Mouse (Mus musculus) A20 (cell line): Measurements from ENCODE around the gene Zfp663.

Experiments used
- DNase-seq: peaks from one replicate; pipeline ENCODE4 v3.0.0-alpha.2; 2011; ENCODE audit warnings: low read depth, low spot score

Zfp663 gene

DNA sequence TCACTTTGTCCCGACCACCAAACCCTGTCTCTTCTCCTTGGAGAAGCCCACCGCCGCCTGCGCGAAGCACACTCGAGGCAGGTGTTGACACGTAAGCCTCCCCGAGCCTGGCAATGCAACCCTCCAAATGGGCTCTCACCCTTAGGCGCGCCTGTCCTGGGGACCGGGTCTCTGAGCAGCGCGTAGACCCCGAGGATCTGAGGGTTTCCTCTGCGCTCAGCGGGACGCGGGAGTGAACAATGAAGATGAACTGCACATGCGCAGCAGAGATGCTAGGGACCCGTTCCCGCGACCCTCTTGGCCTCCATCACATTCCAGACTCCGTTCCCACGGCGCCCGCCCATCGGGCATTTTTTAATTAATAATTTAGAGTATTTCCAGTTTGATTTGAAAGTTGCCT lies at the start of gene Zfp663:
Gene Zfp663 (minus strand): TSS at position 234 of the 400 bp plus-strand sequence.
- DNase-seq: no peak

DNA sequence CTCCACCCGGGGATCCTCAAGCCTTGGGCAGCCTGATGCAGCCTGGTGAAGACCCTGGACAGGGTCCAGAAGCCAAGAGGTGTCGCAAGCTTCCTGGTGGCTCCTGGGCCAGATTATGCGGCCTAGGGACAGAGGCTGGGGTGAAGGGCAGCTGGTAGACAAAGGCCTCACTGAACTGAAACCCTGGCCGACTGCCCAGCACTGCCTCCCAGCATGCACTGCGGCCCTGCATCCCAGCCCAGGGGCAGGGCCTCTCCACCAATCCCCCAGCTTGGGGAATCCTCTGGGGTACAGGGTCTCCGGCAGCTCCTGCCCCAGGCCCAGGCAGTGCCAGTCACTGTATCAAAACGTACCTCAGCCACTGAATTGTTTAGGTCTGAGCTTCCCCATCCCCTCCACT lies 48.8 kb upstream of the Zfp663 start:
- DNase-seq: no peak

DNA sequence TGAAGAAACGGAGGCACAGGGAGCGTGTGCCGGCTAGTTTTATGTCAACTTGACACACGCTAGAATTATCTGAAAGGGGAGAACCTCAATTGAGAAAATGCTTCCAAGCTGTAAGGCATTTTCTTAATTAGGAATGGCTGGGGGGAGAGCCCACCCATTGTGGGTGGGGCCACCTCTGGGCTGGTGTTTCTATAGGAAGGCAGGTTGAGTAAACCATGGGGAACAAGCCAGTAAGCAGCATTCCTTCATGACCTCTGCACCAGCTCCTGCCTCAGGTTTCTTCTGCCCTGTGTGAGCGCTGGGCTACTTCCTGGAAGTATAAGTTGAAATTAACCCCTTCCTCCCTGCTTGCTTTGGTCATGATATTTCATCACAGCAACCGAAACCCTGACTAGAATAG lies 47.3 kb upstream of the Zfp663 start:
- DNase-seq: no peak

- DNase-seq: no peak
Observed at GRCm38 (mm10) chr2:165415141-165415721, 46.7 kb upstream of the Zfp663 start.

GRCm38 (mm10) chr2:165414321-165414720 lies 45.8 kb upstream of the Zfp663 start:
- DNase-seq: no peak

GRCm38 (mm10) chr2:165413884-165414283 lies 45.4 kb upstream of the Zfp663 start:
- DNase-seq: no peak

DNA sequence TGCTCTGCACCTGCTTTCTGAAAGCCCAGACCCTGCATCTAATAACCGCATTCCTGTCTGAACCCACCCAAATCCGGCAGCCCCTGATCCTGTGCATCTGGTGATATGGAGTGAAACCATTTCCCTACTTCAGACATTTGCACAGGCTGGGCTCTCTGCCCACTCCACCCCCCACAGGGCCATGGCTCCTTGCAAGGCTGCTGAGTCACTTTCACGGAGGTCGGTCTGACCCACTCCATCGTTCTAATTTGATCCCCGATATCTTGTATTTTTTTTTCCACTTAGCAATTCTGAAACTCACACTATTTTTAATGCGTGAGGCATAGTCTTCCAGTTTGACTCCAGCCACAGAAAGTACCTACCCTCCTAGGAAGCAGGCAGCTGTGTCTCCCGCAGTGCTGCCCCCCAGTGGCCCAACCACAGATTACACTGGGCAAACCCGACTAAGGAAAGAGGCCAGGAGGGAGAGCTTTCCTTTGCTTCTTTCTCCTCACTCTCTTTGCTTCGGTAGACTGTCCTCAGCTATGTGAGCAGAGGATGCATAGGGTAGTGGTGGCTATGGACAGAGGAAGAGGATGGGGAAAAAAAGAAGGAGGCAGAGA lies 39.3 kb upstream of the Zfp663 start:
- peak; percentile 45 for DNase-seq

- DNase-seq: no peak
Observed at GRCm38 (mm10) chr2:165405351-165405750, 36.8 kb upstream of the Zfp663 start.

GRCm38 (mm10) chr2:165404951-165405350 lies 36.4 kb upstream of the Zfp663 start:
- DNase-seq: no peak

DNA sequence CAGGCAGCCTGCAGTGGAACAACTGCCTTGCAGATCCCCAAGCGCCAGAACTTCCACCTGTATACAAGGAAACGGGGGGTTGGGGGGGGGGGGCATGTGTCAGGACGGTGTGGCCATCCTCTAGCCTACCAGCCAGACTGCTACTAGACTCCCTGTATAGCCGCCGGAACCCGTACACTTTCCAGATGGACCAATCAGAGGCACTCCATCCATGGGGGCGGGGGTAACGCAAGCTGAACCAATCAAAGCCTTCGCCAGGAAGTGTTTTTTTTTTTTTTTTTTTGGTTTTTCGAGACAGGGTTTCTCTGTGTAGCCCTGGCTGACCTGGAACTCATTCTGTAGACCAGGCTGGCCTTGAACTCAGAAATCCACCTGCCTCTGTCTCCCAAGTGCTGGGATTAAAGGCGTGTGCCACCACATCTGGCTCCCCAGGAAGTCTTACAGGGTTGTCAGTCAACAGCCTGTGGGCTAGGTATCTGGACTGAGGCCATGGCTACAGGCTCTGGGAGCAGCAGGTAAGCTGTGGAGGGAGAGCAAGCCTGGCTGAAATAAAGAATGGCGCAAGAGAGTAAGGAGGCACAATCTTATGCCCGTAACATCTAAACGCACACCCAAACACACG lies 29.7 kb upstream of the Zfp663 start:
- no peak for DNase-seq

GRCm38 (mm10) chr2:165397502-165398163 lies 29.1 kb upstream of the Zfp663 start:
- no peak for DNase-seq

DNA sequence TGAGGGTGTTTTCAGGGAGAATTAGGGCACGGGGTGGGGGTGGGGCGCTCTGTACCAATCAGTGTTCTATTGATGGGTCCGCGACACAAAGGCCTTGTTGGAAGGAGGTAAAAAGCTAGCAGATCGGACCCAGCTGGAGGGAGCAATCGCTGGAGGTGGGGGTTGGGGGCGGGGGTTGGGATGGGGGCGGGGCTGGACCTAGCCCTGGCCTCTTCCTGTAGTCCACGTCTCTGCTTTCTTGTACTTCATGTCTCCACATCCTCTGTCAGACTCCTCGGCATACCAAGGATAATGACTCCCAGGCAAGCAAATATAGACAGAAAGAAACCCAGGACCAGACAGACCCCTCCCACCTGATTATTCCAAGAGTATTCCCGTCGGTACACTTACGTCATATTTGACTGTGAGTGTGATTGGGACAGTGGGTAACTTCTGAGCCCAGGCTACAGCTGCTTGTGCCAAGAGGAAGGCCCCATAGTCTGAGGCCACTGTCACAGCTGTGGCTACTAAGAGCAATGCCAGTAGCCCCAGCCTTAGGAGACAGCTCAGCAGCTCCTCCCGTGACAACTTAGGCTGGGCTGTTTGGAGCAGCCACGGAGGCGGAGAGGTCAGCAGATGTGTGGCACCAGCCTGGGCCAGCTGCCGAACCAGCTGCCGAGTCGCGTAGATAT lies 28.4 kb upstream of the Zfp663 start:
- no peak for DNase-seq

DNA sequence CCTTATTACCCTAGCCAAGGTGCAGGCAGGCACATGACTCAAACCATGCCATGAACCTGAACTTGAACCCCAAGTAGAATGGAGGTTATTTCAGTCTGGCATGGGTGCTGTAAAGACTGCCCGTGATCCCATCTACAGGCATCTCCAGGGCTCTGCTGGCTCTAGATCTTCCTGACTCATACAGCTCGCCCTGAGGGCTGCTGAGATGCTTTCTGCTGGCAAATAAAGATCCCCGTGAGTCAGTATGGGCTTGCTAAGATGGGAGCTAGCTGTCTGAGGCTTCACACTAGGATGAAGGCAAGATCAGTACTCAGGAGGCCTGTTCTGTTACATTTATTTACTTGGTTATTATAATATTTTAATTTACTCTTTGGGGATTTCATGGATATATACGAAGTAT lies 23.6 kb upstream of the Zfp663 start:
- DNase-seq: no peak

DNA sequence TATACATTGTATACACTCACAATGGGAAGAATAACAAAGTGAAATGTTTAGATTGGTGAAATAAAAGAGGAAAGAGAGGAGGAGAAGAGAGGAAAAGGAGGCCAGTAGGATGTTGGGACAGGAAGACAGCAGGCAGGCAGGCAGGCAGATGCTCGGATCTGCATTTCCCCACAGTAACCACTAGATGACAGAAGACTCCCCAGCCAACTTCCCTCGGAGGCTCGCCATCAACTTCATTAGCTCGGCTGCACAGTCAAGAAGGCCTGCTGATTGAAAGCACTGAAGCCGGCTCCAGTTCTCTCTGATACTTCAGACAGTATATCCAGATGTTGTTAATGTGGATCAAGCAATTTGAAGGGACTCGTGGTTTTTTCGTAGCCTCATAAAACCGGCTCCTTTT lies 23.0 kb upstream of the Zfp663 start:
- peak; percentile 59 for DNase-seq

GRCm38 (mm10) chr2:165389299-165389952 lies 20.9 kb upstream of the Zfp663 start:
- DNase-seq: no peak

- DNase-seq: no peak
Observed at GRCm38 (mm10) chr2:165387844-165388495, 19.4 kb upstream of the Zfp663 start, which contains the start of gene Zfp334. Gene Zfp334 (minus strand): TSS chr2:165388259.

DNA sequence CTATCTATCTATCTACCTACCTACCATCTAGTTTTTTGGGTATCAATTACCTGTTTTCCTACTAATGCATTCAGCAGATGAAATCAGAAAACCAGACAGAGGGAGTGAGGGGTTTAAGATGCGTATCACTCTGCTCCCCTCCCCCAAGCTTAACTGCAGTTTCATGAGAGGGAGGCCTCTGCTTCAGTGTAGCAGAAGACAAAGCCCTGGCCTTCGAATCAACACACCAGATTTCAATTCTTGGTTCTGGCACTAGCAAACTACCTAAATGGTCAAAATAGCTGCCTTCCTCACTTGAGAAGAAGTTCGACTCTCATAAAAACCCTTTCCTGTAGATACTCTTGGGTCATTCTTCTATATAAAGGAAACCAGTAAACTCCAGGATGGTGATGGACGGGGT lies 18.8 kb upstream of the Zfp663 start:
- DNase-seq: no peak

- no peak for DNase-seq
Observed at GRCm38 (mm10) chr2:165380050-165380449, 11.5 kb upstream of the Zfp663 start.

DNA sequence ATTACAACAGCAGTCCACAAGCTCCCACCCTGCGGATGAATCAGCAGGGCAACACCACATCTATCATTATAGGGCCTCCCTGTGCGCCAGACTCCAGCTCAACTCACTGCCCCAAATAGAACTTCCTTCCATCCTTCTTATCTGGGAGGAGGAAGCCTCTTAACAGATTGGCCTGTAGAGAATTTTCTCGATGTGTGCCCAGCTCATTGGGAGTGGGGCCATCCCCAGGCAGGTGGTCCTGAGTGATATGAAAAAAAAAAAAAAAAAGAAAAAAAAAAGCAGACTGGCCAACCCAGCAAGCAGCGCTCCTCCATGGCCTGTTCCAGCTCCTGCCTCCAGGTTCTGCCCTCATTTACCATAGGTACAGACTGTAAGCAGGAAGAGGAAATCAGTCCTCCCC lies 7.5 kb upstream of the Zfp663 start:
- DNase-seq: no peak

DNA sequence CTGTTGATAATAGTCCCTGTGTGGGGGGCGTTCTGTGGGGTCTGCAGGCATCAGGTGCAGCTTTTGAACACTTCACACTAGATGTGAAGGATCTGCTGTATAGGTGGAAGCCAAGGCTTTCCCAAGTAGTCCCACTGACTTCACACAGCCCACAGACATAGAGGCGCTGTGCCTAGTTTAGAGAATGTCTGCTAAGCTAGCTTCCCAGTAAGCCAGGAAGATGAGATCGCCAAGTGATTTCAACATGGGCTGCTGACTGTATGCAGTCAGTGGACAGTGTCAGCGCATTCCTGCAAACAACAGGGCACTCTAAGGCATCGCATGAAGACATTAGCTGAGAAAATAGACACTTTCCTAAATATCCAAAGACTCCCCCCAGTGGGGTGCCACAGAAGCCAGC lies 6.9 kb upstream of the Zfp663 start:
- no peak for DNase-seq

GRCm38 (mm10) chr2:165371066-165371465 lies 2.5 kb upstream of the Zfp663 start:
- peak; percentile 27 for DNase-seq
